Mouse (Mus musculus) liver, embryonic 15.5 days (tissue): ENCODE measurements around the gene Hormad2. TPM values are rescaled to one million over a fixed set of nuclear protein-coding genes. Genes with fewer than 3 reads are reported as not detected.

Experiments
- ATAC-seq: fragments of 200-750 bp; cut with Nextera tagmentation; 2 replicates; pipeline ENCODE4 v1.8.0; 2017; ENCODE audit warnings: moderate number of reproducible peaks, mild to moderate bottlenecking, moderate library complexity; ENCODE audit not compliant: insufficient read depth
- H3K27ac ChIP-seq: fragments of 300-500 bp; sonication (generic); replicated peaks from 2 replicates; pipeline ENCODE4 v1.5.1; 2015; ENCODE audit warnings: mild to moderate bottlenecking, inconsistent platforms
- H3K27me3 ChIP-seq: fragments of 300-500 bp; sonication (generic); 2 replicates; pipeline ENCODE4 v1.6.1; 2015; ENCODE audit warnings: mild to moderate bottlenecking, inconsistent platforms
- H3K36me3 ChIP-seq: fragments of 300-500 bp; sonication (generic); replicated peaks from 2 replicates; pipeline ENCODE4 v1.6.1; 2015; ENCODE audit warnings: moderate library complexity, mild to moderate bottlenecking, inconsistent platforms
- H3K4me1 ChIP-seq: fragments of 300-500 bp; sonication (generic); replicated peaks from 2 replicates; pipeline ENCODE4 v1.6.1; 2015; ENCODE audit warnings: inconsistent platforms
- H3K4me2 ChIP-seq: fragments of 300-500 bp; sonication (generic); 2 replicates; pipeline ENCODE4 v1.6.1; 2015; ENCODE audit warnings: moderate library complexity, mild to moderate bottlenecking, inconsistent platforms
- H3K4me3 ChIP-seq: fragments of 300-500 bp; sonication (generic); replicated peaks from 2 replicates; pipeline ENCODE4 v1.5.1; 2015; ENCODE audit warnings: mild to moderate bottlenecking, inconsistent platforms
- H3K9ac ChIP-seq: fragments of 300-500 bp; sonication (generic); 2 replicates; pipeline ENCODE4 v1.6.1; 2015; ENCODE audit warnings: moderate library complexity, mild to moderate bottlenecking, inconsistent platforms
- H3K9me3 ChIP-seq: fragments of 300-500 bp; sonication (generic); replicated peaks from 2 replicates; pipeline ENCODE4 v1.6.1; 2016; ENCODE audit warnings: inconsistent platforms
- WGBS: fragments of 180-500 bp; shearing (Covaris S2); methylation state at CpG from one replicate; pipeline ENCODE4 v1.1.7; 2015; ENCODE audit warnings: mixed read lengths; ENCODE audit not compliant: insufficient replicate concordance; 5-methylcytosine and 5-hydroxymethylcytosine counted together
- polyA plus RNA-seq: library from polyadenylated mRNA; unstranded; fragments of >200 nt; fragmentation: Nextera tagmentation; extraction: Ambion mirVana; gene quantifications from 2 replicates; pipeline ENCODE4 v1.2.1, GENCODE M21; 2015

Gene Hormad2
- 0.18 and 0.20 TPM in 2 replicates for polyA plus RNA-seq

DNA sequence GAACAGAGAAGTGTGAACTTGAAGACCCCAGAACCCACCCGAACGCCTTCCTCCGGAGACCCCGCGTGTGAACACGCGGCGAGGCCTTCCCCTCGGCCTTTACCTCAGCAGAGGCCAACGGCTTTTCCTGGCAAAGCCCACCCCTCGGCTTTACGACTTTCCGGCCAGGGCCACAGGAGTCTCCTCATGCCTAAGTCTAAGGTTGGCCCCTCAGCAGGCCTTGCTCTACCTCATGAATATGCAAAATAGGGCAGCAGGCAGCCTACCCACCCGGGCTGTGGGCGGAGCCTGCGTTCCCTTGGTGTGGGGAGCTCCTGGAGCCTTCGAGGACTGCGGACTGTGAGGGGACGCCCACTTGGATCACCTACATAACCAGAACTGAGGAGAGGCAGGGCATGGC lies at the start of gene Hormad2:
TSS of gene Hormad2 (minus strand) at position 128 of the 400 bp plus-strand sequence.
- Histone ChIP-seq H3K4me3 (peak within 1 kb of the TSS; percentile 21; the same call in 1 of the 2 replicates), H3K27me3 (no peaks in the 10 kb centered on the region), H3K9me3 (no peaks in the 10 kb centered on the region), H3K4me2 (peak within 1 kb of the TSS; percentile 48), H3K9ac (no peak within 1 kb of the TSS), H3K36me3 (no peaks in the 10 kb centered on the region), H3K4me1 (peaks cover 6% of the 10 kb centered on the region; the same call in 1 of the 2 replicates), H3K27ac (no peak within 1 kb of the TSS)
- 52% methylated on average over 19 of the region's 19 CpGs for WGBS
- ATAC-seq: 0 out of 2 replicates have a peak, but pooled peaks have one; percentile 3

DNA sequence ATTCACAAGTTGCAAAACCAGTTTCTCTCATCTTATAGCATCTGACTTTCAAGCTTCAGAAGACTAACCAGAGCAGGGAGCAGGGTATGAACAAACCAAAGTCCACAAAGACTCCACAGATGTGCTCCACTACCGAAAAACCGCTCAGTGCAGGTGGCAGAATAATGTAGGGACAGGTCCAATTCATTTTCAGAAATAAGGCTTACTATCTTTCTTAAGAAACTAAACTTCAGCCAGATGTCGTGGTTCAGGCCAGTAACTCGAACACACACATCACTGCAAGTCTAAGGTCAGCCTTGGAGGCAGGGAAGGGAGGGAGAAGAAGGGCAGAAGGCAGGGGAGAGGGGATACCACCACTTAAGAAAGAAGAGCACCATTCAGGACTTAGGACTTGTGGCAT lies 48.3 kb upstream of the Hormad2 start:
- Histone ChIP-seq H3K4me3 (no peak overlapping the region), H3K27ac (peak overlapping the region; percentile 94), H3K36me3 (peaks cover 100% of the 10 kb centered on the region), H3K9me3 (no peaks in the 10 kb centered on the region), H3K4me1 (peaks cover 56% of the 10 kb centered on the region), H3K9ac (no peak overlapping the region), H3K27me3 (no peaks in the 10 kb centered on the region), H3K4me2 (no peak overlapping the region)
- ATAC-seq: no peak
- WGBS: 88% methylated on average over 4 of the region's 4 CpGs

DNA sequence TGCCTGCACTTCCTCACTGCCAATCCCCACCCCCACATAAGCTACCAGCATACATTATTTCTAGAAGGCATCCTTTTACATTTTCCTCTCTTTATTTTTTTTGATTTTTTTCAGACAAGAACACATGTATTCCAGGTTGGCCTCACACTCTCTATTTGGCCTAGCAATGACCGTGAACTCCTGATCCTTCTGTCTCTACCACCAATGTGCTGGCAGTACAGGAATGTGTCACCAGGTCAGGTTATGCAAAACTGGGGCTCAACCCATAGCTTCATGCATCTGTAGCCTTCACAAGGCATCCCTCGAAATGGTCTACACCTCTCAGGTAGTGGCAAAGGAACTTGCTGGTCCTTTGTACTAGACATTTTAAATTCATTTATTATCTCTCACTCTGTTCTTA lies 47.9 kb upstream of the Hormad2 start:
- Histone ChIP-seq H3K4me3 (no peak overlapping the region), H3K27me3 (no peaks in the 10 kb centered on the region), H3K4me2 (no peak overlapping the region), H3K27ac (peak overlapping the region; percentile 94), H3K9ac (peak overlapping the region; percentile 50; the same call in 1 of the 2 replicates), H3K9me3 (no peaks in the 10 kb centered on the region), H3K4me1 (peaks cover 56% of the 10 kb centered on the region), H3K36me3 (peaks cover 100% of the 10 kb centered on the region)
- ATAC-seq: no peak
- 85% methylated on average over 2 of the region's 2 CpGs for WGBS

DNA sequence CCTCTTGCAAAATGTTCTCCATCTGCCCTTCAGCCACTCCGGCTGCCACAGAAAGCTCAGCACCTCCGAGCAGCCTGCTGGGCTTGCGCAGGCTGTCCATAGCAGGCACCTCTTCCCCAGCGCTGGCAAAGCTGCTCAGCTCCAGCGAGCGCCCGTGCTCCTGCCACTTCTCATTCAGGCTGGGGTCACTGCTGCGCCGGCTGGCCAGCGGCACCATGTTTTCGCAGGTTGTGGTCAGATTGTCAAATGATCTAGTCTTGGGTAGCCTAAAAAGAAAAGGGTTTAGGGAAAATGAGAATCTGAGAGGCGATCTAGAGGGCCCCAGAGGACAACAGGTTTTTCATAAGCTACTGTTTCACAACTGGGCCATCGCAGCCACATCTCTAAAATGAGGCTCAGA lies 47.5 kb upstream of the Hormad2 start:
- peak overlapping the region; percentile 94 for H3K27ac ChIP-seq
- peak overlapping the region; percentile 0; the same call in 1 of the 2 replicates for H3K4me3 ChIP-seq
- 90% methylated on average over 13 of the region's 13 CpGs for WGBS
- ATAC-seq: no peak
- peak overlapping the region; percentile 48 for H3K4me2 ChIP-seq
- H3K9me3 ChIP-seq: no peaks in the 10 kb centered on the region
- H3K36me3 ChIP-seq: peaks cover 100% of the 10 kb centered on the region
- no peaks in the 10 kb centered on the region for H3K27me3 ChIP-seq
- peaks cover 56% of the 10 kb centered on the region for H3K4me1 ChIP-seq
- peak overlapping the region; percentile 50; the same call in 1 of the 2 replicates for H3K9ac ChIP-seq

DNA sequence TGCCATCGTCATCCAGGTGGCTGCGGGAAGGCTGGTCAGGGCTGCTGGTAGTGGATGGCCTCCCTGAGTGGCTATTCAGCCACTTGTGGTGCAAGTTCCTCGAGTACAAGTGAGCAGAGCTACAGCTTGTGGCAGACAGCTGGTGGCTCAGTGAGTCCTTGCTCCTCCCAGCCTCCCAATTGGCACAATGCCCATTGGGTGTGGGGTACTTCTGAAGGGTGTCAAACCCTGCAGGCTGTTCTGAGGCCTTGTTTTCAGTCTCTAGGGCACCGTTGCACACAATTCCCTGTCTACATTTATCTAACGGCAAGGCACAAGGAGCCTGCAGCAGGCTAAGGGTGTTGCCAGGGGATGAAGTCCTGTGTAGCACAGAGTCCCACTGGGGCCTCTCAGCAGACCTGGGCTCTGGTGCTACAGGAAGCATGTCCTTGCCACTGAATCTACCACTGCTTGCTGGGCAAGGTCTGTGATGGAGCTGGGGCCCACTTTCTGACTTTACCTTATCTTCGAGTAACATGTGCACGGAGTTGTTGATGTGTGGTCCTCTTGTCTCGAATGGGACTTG lies 46.6 kb upstream of the Hormad2 start:
- H3K9me3 ChIP-seq: no peaks in the 10 kb centered on the region
- peak overlapping the region; percentile 48 for H3K4me2 ChIP-seq
- peak overlapping the region; percentile 50; the same call in 1 of the 2 replicates for H3K9ac ChIP-seq
- ATAC-seq: peak; percentile 98
- peak overlapping the region; percentile 12; the same call in 1 of the 2 replicates for H3K4me3 ChIP-seq
- peak overlapping the region; percentile 94 for H3K27ac ChIP-seq
- peaks cover 56% of the 10 kb centered on the region for H3K4me1 ChIP-seq
- 36% methylated on average over 8 of the region's 8 CpGs for WGBS
- no peaks in the 10 kb centered on the region for H3K27me3 ChIP-seq
- peaks cover 100% of the 10 kb centered on the region for H3K36me3 ChIP-seq

DNA sequence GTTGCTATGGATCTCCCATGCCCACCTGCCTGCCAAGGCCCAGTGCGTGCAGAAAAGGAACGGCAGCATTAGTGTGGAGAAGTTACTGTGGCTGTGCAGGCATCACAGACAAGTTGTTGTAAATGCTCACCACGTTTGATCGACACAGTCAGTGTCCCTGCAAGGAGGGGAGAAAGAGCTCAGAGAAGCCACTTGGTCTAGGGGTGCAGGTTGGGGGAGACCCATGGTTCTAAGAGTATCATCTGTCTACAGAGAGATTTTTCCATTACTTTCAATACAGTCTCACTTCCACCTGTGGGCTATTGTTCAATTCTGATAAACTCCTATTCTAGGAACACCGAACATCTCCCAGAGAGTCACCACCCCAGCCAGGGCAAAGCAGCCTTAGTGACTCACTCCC lies 43.6 kb upstream of the Hormad2 start:
- WGBS: 89% methylated on average over 5 of the region's 5 CpGs
- Histone ChIP-seq H3K4me1 (peaks cover 43% of the 10 kb centered on the region), H3K27me3 (no peaks in the 10 kb centered on the region), H3K9me3 (no peaks in the 10 kb centered on the region), H3K9ac (no peak overlapping the region), H3K4me3 (no peak overlapping the region), H3K27ac (no peak overlapping the region), H3K4me2 (no peak overlapping the region), H3K36me3 (peaks cover 100% of the 10 kb centered on the region)
- ATAC-seq: no peak

DNA sequence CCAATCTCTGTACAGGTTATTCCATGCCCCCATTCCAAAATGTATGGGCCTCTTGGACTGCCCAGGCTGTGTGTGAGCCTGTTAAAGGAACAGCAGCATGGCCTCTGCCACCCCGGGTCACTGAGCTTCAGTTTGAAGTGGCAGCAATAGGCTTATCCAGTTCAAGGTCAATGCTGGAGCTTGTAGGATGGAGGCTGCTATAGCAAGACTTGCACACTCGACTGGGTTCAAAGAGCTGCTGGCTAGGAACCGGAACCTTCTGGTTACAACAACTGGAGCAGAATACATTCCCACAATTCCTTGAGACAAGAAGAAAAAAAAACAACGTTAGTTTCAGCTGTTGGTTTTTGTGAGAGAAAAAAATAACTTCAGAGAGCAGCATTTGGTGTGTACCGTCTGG lies 41.7 kb upstream of the Hormad2 start:
- no peak overlapping the region for H3K4me2 ChIP-seq
- H3K9ac ChIP-seq: no peak overlapping the region
- peaks cover 24% of the 10 kb centered on the region for H3K4me1 ChIP-seq
- H3K27ac ChIP-seq: no peak overlapping the region
- H3K9me3 ChIP-seq: no peaks in the 10 kb centered on the region
- 83% methylated on average over 5 of the region's 5 CpGs for WGBS
- no peak for ATAC-seq
- peaks cover 91% of the 10 kb centered on the region for H3K36me3 ChIP-seq
- no peak overlapping the region for H3K4me3 ChIP-seq
- H3K27me3 ChIP-seq: no peaks in the 10 kb centered on the region

DNA sequence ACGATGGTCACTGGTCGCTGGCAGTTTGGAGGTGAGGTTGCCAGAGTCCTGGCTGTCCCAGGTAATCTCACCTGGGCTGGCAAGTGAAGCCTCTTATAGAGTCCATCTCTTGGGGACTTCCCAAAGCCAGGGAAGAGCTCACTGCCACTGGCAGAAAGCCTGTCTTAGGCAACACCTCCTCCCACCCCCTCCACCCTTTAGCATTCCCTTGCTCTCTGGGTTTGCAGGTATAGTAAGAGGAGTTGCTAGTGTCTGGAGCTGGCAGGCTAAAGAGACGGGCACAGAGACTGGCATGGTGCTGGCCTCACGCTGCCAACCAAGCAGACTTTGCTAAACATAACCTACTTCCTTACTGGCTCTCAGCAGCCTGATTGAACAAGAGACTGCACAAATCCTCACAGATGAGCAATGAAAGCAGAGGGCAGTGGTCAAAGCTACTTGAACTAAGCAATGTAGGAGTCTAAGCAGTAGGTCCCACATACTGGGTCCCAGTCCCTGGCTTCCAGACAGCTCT lies 35.3 kb upstream of the Hormad2 start:
- Histone ChIP-seq H3K4me1 (no peaks in the 10 kb centered on the region), H3K27me3 (no peaks in the 10 kb centered on the region), H3K36me3 (peaks cover 27% of the 10 kb centered on the region), H3K9ac (no peak overlapping the region), H3K4me3 (no peak overlapping the region), H3K4me2 (no peak overlapping the region), H3K9me3 (no peaks in the 10 kb centered on the region), H3K27ac (no peak overlapping the region)
- ATAC-seq: no peak
- 77% methylated on average over 4 of the region's 4 CpGs for WGBS

DNA sequence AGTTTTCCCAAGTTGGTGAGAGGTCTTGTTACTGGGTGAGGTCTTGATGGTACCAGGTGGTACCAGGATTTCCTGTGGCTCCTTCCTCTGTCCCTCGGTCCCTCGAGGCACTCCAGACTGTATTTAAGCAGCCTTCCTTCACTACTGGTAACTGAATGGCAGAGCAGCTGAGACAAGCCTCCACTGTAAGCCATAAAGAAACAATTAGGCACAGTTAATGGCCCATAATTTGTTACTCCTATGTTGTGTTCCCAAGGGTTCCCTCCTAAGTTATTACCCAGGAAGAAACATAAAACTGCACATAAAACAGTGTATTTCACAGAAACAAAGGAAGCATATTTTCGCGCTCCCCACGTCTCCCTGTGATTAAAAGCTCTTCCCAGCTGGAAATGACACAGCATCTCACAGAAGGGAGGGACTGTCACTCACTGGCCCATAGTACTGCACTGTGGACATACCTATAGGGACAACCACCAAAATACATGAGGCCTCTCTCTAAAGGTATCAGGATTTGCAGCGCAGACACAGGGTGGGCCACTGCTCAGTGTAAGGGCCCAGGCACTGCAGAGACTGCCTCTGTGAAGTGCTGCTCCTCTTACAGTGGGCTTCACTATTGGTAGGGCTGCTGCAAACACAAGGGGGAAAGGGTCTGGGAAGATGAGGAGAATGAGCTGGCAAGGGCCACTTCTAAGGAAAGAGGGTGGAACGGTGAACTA lies 31.7 kb upstream of the Hormad2 start:
- H3K9me3 ChIP-seq: no peaks in the 10 kb centered on the region
- H3K4me3 ChIP-seq: no peak overlapping the region
- H3K27ac ChIP-seq: no peak overlapping the region
- no peaks in the 10 kb centered on the region for H3K27me3 ChIP-seq
- H3K9ac ChIP-seq: no peak overlapping the region
- H3K4me2 ChIP-seq: no peak overlapping the region
- WGBS: 69% methylated on average over 7 of the region's 7 CpGs
- no peaks in the 10 kb centered on the region for H3K36me3 ChIP-seq
- no peak for ATAC-seq
- no peaks in the 10 kb centered on the region for H3K4me1 ChIP-seq

DNA sequence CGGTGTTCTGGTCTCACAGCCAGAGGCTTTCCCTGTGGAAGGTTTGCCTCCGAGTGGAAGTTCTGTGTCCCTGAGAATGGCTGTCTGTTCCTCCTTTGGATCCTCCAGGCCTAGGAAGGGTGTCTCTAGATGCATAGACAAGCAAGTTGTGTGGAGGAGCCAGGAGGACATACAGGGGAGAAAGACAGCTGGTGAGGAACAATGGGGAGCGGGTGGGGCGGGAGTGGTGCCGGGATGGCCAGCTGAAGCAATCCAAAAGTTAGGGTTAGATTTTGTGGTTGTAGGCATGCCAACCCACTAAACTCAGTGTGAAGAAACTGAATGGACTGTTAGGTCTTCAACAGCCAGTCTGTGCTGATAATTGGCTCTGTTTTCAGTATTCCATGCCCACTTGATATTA lies 30.8 kb upstream of the Hormad2 start:
- Histone ChIP-seq H3K9me3 (no peaks in the 10 kb centered on the region), H3K4me2 (no peak overlapping the region), H3K4me3 (no peak overlapping the region), H3K9ac (no peak overlapping the region), H3K27me3 (no peaks in the 10 kb centered on the region), H3K27ac (no peak overlapping the region), H3K36me3 (no peaks in the 10 kb centered on the region), H3K4me1 (no peaks in the 10 kb centered on the region; the same call in 1 of the 2 replicates)
- ATAC-seq: no peak
- WGBS: 74% methylated on average over 5 of the region's 5 CpGs

DNA sequence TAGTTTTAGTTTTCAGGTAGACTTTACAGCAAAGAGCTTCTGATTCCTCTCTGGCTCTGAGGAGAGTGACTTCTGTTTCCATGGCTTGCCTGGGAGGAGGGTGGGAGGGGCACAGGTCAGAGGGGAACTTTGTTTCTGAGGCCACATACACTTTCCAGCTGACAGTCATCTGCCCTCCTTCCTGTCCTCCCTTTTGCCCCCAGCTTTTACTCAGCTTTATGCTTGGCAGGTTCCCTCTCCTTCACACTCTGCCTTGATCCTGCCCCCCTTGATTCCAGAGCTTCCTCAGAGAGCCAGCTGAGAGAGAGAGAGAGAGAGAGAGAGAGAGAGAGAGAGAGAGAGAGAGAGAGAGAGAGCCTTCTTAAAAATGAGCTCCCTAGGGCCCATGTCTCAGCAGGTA lies 30.3 kb upstream of the Hormad2 start:
- H3K4me3 ChIP-seq: no peak overlapping the region
- H3K4me1 ChIP-seq: no peaks in the 10 kb centered on the region; the same call in 1 of the 2 replicates
- H3K27ac ChIP-seq: no peak overlapping the region
- H3K9ac ChIP-seq: no peak overlapping the region
- H3K27me3 ChIP-seq: no peaks in the 10 kb centered on the region
- H3K9me3 ChIP-seq: no peaks in the 10 kb centered on the region
- ATAC-seq: no peak
- H3K4me2 ChIP-seq: no peak overlapping the region
- no peaks in the 10 kb centered on the region for H3K36me3 ChIP-seq
